28 mouse cellular contexts compared by ENCODE assay signal in genomic region chr2:38380136-38381083, GRCm38 (mm10). TPM values are rescaled to one million over a fixed set of nuclear protein-coding genes. Genes with fewer than 3 reads are reported as not detected.
"Had no signal": no experiment of that assay in that cellular context is flagged by ENCODE, and none has a peak within 500 bp of the region (broad histone marks: within the 10 kb centered on the region; RNA-seq: fewer than 3 reads in every experiment).

No protein-coding gene starts in this region.

- H3K4me3 ChIP-seq: heart, adult 2 months; hindbrain, embryonic 13.5 days; hindbrain, embryonic 15.5 days; liver, embryonic 13.5 days; liver, embryonic 15.5 days had no signal

- H3K4me1 ChIP-seq: liver, embryonic 15.5 days had no signal

- ATAC-seq: hindbrain, postnatal 0 days; intestine, postnatal 0 days had no signal

- H3K36me3 ChIP-seq: heart, embryonic 13.5 days; heart, embryonic 15.5 days; hindbrain, embryonic 13.5 days; hindbrain, embryonic 15.5 days; limb, embryonic 10.5 days; limb, embryonic 12.5 days; liver, embryonic 13.5 days; liver, embryonic 15.5 days had no signal

- DNase-seq: gastrocnemius, postnatal 14 days; gastrocnemius, postnatal 36 days; heart, adult 11 months; heart, adult 2 months; heart, postnatal 14 days; heart, postnatal 36 days; kidney, adult 18-20 months; kidney, adult 8-10 months; kidney, postnatal 10 days; kidney, postnatal 25 days; kidney, postnatal 4 days; liver; liver, embryonic 13.5 days had no signal

- H3K4me2 ChIP-seq: liver, embryonic 11.5 days; liver, embryonic 15.5 days had no signal

- H3K9me3 ChIP-seq: heart, embryonic 15.5 days; hindbrain, embryonic 13.5 days; hindbrain, embryonic 15.5 days; limb, embryonic 10.5 days; limb, embryonic 12.5 days; liver, embryonic 13.5 days; liver, embryonic 15.5 days had no signal

- H3K27ac ChIP-seq: heart, adult 2 months; heart, embryonic 13.5 days; heart, embryonic 15.5 days; hindbrain, embryonic 13.5 days; hindbrain, embryonic 15.5 days; hindbrain, postnatal 0 days; limb, embryonic 10.5 days; limb, embryonic 12.5 days; liver, embryonic 13.5 days; liver, embryonic 15.5 days had no signal

- H3K9ac ChIP-seq: heart, embryonic 13.5 days; heart, embryonic 15.5 days; hindbrain, embryonic 15.5 days; limb, embryonic 12.5 days; liver, embryonic 13.5 days; liver, embryonic 15.5 days had no signal

RNA-seq across cellular contexts. Expression of gene Lhx2, which starts 41.3 kb away (rescaled TPM):
- total RNA-seq: gastrocnemius, adult 18-20 months; gastrocnemius, postnatal 36 days; heart, adult 2 months; heart, postnatal 36 days; hematopoietic stem cell, adult 5-6 weeks had no signal
- polyA plus RNA-seq: heart, adult 2 months; heart, postnatal 0 days; intestine, embryonic 14.5 days; intestine, postnatal 0 days; kidney, embryonic 14.5 days had no signal
